Mouse (Mus musculus): ENCODE data around the gene Gm3646.

Gm3646 gene

DNA sequence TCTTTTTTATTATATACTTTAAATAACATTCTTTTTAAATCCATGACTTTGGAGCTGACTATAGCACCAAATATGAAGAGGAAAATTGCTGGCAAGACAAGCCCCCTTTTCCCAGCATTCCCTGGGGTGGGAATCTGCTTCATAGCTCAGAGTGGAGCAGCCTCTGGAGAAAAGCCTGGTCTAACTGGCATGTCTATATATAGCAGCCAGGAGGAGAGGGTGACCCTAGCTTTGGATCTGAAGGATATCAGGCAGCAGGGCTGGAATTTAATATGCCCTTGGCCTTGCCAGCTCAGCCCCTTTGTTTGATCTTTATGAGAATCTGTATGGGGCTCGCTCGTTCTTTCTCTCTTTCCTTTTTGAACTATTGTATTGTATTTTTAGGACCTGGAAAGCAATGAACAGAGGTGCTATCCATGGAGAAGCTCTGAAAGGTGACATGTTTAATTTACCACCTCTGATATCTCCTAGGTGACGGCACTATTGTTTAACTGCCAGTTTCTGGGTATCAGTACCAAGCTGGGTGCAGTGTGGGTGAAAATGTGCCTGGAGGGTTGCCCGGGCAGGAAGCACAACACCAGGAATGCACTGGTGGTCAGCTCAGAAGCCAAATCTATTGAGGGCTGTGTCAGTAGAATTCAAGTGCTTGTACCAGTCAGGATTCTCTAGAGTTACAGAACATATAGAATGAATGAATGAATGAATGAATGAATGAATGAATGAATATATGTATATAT, at the start of gene Gm3646:
Gene Gm3646, minus strand, starts transcription at position 90 of the 737 bp plus-strand sequence.
- no peak for DNase-seq (ENCODE audit: low read depth, low spot score)

DNA sequence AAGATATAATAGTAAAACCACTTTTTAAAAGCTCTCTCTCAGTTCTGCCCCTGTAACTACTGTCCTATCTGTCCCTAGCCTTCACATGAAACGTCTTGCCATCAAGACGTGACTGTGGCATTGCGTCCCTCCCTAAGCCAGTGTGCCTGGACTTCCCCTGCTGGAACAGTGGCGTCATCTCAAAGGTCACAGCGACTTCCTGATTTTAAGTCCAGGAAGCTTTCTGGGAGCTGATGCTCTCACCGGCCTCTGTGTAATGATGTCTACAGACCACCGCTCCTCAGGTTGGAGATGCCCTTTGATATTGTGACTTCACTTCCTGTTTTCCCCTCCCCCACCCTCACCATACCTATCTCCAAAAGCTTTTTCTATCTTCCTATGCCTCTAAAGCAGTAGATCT, 41.9 kb upstream of the Gm3646 start:
- DNase-seq (ENCODE audit: low read depth, low spot score), result no peak

DNA sequence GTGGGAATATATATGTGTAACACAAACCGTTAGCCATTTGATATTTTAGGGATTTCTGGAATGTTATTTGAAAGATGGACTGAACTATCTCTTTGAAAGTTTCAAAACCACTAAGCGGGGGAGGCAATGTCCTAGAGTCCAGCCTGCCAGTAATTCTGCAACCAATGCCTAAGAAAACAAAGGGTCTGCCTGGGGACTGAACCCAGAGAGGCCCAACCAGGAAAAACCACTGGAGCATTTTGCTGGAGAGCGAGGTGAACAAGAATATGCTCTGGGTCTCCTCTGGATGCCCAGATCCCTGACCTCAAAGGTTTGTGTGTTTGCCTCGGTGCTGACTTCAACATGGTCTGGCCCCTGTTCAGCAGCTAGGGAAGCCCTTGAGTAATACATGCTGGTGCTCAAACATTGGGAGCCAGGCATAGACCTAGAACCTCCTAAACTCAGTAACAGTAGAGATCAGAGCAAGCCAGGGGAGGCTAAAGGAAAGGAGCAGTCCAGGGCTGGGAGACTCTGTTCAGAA, 41.0 kb upstream of the Gm3646 start:
- no peak for DNase-seq (ENCODE audit: low read depth, low spot score)

DNA sequence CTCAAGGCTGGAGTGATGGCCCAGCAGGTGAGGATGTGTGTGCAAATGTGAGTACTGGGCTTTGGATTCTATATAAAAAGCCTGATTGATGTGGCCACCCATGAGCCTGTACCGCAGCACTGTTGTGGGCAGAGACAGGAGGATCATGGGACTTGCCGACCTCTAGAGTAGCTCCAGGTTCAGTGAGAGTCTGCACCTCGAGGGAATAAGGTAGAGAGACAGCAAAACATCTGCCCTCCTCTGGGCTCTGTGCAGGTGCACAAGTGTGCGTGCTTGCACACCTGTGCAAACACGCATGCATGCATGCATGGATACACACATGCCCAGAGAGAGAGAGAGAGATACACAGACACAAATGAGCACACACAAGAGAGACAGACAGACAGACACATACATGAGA, 38.2 kb upstream of the Gm3646 start:
- DNase-seq (ENCODE audit: low read depth, low spot score), result no peak

DNA sequence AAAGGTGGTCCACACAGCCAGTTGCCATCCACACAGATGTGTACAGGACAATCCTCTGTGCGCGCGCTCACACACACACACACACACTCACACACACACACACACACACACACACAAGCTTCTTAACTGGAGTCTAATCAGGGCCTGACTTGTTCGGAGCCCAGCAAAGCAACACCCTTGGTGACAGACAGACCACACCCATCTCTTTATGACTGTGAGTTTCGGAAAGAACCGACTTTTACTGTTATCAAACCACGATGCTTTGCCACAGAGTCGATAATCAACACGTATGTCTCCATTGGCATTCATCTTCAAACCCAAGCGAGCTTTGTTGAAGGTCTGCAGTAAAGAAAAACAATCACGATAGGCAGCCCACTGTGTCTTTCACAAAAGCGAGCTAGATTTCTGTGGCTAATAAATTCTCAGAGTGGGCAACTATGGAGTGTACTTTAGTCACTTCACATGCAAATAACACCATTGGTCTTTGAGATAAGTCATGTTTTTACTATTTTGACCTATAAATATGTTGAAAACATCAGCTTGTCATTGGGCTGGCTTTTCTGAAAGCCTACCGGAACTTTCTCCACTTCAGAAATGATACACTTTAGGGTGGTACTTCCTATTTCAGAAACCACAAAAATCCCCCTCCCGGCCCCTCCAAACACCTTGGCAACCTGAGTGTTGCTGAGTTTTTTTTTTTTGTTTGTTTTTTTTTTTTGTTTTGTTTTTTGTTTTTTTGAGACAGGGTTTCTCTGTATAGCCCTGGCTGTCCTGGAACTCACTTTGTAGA, 37.3 kb upstream of the Gm3646 start:
- DNase-seq (ENCODE audit: low read depth, low spot score), result no peak

DNA sequence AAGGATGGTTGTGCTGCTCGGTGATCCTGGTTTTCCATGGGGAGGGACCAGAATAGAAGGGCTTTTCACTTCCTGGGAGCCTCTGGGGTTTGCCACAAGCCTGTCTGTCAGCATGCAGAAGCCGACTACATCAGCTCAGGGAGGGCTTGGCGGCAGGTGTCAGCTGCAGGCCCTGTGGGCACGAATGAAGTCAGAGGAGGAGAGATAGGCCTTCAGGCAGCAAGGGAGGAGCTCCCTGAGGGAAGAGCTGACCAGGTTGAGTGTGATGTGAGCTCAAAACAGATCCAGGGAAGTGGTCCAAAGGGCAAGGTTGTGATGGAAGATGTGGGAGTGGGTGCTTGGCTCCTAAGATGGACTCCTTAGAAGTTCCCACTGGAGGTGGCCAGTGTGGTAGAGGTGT, 35.7 kb upstream of the Gm3646 start:
- no peak for DNase-seq (ENCODE audit: low read depth, low spot score)

DNA sequence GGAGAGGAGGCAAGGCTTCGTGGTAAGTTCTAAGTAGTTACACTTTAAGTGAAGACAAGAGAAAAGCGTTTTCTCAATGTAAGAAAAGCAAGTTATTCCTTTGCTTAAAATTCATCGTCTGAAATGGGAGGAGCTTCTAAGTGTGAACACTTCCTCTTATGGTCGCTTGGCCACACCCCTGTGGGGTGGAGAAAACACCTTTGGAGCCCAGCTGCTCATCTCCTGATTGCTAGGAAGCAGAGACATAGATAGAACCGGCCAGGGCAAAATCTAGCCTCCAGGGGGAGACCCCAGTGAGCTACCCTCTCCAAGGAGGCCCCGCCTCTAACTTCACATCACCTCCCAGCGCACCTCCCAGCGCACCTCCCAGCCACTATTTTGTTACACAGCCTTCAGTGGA, 34.7 kb upstream of the Gm3646 start:
- peak; percentile 25 for DNase-seq (ENCODE audit: low read depth, low spot score)

DNA sequence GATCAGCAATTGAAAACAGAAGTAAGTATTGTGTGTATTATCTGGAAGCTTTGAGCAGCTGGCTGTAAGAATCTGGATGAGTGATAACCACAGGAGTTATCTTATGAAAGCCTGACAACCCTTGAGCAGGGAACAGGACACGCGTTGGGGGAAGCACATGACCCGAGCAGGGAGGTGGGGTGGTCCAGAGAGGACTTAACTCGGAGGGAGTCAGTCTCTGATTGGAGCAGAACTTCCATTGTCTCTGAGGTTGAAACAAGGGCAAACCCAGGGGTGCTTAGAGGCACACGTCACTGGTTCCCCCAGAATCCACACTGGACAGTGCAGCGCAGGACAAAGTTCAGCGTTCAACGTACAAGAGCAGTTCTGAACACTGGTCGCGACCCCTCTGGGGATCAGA, 34.1 kb upstream of the Gm3646 start:
- no peak for DNase-seq (ENCODE audit: low read depth, low spot score)

DNA sequence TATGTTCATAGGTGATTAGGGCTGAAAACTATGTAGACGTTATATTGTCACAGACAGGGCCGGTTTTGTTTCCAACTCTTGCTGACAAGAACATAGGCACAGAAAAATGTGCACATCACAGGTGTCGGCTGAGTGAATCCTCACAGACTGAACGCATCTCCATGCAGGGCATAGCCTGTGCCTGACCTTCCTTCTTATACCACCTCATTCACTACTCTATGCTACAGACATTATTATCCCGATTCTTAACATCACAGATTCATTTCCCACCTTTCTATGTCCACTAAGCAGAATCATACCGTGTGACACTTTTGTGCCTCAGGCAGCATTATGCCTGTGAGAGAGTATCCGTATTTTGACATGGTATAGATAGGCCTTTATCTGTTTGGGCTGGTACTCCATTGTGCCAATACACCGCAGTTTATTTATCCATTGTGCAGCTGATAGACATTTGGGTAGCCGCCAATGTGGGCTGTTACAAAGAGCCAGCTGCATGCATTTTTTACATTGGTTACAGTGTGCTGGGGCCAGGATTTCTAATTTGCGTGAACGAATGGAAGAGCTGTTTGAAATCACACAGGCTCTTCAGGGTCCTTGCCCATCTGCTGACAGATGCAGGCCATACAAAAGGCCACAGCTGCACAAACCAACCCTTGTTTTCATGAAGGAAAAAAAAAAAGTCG, 33.5 kb upstream of the Gm3646 start:
- no peak for DNase-seq (ENCODE audit: low read depth, low spot score)

DNA sequence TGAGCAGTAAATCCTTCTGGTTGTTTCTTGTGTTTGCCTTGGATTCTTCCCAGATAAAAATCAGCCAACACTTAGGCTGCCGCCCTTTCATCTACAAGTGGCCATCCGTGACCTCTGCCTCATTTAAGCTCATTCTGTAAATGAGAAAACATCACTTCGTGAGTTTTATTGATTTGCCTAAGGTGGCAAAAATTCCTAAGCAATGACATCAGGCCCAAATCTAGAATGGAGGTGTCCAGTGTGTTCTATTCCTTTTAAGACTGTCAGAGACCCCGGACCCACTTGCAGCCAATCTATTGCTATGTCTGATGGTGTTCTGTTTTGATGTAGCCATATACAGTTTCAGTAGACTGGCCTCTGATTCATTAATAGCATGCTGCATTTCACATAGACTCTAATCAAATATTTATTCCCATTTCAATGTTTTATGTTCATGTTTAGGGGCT, 26.5 kb upstream of the Gm3646 start:
- DNase-seq (ENCODE audit: low read depth, low spot score), result no peak

DNA sequence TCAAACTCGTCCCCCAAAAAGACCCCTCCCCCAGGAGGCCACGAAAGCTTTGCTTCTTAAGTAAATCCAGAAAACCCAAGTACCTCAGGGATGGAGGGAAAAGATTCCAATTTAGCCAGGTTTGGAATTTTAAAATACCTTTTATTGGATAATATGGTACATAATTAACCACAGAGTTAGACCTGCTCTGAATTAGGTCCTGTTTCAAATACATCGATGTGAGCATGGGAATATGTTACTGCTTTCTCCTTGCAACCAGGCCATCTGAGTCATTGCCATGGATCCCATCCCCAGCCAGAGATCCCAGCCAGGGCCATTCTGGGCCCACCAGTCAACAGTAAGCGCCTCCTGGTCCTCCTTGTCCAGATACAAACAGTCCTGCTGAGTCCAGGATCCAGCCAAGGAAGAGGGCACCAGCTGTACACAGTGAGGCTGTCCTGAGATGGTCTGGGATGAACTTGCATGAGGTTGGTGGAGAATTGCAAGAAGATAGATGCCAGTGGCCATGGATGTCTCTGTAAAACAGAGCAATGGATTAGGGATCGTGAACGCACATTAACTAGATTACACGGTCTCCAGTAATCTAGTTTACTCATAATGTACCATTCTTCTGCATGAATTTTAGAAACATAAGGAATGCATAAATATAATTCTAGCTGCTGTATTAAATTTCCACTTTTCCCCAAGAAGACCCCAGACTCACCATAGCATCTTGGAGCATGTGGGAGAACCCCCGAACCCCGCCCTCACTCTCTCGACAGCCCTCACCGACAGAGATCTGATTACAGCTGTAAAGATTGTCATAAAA, 25.9 kb upstream of the Gm3646 start:
- DNase-seq (ENCODE audit: low read depth, low spot score), result no peak

DNA sequence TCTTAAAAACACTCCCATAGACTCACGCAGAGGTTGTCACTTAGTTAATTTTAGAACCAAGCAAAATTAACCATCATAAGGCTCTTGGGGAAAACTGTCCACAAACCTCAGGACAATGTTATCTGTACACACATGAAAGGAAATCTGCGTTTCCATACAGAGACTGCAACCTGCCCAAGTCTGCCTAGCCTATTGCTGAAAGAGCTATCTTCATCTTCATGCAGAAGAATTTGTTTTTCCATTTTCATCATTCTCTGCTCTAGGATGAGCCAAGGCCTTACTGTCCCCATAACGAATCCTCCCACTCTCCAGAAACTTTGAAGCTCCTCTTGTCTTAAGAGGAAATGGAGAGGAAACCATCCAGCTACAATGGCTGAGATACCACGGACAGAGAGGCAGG, 19.8 kb upstream of the Gm3646 start:
- no peak for DNase-seq (ENCODE audit: low read depth, low spot score)

DNA sequence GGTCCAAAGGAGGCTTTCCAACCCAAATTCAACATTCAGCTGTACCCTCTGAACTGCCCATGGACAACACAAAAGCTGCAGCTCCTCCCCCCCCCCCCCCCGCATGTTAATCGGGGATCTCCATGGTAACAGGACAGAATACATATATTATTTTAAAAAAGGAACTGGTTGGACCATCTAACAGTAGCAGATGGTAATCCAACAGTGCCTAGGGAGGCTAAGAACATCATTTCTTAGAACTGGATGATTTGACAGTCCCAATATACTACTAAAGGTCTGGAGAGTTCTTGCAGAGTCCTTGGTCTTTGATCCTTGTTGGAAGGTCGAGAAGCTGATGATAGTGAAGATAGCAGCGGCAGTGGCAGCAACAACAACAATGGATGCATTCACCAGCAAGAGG, 19.1 kb upstream of the Gm3646 start:
- no peak for DNase-seq (ENCODE audit: low read depth, low spot score)

DNA sequence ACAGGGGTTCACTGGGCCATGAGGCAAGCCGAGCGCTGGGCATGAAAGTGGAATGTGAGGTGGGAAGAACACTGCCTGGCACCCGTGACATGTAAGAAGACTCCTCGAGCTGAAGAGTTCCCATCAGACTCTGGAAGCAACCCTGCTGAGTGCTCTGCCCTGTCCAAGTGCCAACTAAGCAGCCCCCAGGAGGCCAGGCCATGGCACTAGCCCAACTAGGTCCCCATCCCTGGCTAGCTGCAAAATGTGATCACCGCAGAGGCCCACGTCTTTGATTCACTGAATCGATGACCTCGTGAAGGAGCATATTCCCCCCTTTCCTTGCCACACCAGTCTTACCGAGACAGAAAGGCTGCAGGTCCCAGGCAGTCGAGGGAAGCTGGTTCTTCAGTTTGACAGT, 14.5 kb upstream of the Gm3646 start:
- DNase-seq (ENCODE audit: low read depth, low spot score), result no peak

DNA sequence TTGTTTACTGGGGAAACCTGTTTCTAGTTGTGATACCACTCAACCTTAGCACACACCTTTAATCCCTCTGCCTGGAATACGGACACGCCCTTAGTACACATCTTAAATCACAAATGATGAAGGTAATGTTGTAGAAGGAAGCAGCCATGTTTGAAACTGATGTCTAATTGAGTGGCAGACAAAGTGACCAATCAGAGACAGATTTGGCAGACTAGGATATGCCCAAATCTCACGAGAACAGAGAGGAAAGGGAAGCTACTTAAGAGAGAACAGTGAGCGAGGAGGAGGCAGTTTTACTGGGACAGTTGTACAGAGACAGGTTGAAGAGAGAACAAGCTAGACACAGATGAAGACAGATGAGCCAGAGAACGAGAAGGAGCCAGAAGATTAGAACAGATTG, 10.6 kb upstream of the Gm3646 start:
- DNase-seq (ENCODE audit: low read depth, low spot score), result peak; percentile 57

DNA sequence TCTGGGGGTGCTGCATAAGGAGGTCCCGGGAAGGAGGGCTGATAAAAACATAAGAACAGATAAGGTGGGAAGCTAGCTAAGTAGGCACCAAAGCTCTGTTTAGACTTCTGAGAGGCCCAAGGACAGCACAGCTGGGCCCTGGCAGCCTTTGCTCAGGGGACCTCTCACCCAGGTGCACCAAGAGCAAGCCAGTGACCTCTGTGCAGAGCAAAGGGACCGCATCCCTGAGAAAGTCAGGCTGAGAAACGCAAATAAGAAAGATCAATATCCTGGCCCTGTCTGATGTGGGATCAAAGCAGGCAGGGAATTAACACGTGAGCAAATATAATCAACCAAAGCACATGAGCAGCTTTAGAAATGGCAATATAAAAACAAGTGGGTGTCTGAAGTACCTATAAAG, 7.9 kb upstream of the Gm3646 start:
- no peak for DNase-seq (ENCODE audit: low read depth, low spot score)

DNA sequence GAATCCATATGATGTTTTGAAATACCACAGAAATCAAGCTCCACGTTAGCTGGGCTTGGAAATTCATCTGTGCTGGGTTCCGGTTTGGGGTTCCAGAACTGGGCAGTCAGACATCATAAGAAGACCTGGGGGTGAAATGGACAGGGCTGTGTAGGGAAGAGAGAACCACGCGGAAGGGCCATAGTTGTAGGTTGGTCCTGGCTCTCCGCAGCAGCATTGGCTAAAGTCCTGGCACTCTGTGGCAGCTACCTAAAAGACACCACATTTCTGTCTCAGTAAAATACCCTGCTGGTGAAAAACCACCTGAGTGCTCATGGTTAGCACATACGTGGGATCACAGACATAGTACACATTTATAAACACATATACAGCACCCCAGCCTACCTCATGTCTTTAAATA, 343 bp downstream of the Gm3646 start:
- no peak for DNase-seq (ENCODE audit: low read depth, low spot score)

DNA sequence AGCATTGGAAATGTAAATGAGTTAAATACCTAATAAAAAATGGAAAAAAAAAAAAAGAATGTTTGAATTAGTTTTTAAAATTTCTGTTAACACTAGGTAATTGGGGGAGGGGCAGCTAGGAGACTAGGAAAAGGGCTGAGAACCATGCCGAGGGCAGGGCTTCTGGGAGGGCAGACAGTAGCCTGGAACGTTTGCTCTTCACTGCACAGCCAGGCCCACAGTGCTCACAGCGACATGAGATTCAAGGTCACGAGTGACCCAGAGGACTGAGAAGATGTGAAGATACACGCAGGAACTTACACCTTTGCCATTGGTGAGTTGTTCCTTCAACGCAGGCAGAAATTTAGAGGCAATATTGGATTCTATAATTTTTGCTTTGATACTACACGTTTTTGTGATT, 2.2 kb downstream of the Gm3646 start:
- no peak for DNase-seq (ENCODE audit: low read depth, low spot score)

DNA sequence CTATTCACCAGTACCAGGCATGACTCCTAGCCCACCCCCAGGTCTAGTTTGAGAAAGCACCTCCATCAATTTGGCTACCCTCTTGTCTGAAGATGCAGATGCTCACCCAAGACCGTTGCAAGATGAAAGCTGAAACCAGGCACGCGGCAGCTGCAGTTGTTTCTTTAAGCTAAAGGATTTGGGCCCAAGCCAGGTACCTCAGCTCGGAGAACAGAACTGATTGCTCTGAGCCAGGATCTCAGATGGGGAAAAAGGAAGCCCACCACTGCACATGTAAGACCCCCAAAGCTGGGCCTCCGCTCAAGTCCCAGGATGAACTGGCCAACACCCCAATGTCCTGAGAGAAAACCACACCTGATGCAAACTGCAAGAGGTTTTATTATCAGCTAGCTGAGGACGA, 7.6 kb downstream of the Gm3646 start:
- DNase-seq (ENCODE audit: low read depth, low spot score), result no peak

DNA sequence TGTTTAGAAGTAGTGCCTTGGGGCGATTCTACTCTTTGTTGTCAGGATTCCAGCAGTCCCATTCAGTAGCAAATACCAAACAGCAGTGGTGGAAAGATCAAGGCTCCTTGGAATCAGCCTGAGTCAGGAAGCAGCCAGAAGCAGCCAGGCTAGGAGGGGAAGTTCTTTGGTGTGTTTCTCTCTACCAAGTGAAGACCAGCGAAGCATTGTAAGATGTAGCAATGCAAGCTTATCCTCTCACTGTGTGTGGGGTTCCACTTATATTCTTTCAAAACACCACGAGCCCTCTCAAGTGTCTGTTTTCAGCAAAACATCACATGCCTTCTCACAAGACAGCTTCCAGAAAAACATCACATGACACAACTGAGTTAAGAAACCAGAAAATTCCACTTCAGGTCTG, 8.4 kb downstream of the Gm3646 start:
- DNase-seq (ENCODE audit: low read depth, low spot score), result peak; percentile 42

DNA sequence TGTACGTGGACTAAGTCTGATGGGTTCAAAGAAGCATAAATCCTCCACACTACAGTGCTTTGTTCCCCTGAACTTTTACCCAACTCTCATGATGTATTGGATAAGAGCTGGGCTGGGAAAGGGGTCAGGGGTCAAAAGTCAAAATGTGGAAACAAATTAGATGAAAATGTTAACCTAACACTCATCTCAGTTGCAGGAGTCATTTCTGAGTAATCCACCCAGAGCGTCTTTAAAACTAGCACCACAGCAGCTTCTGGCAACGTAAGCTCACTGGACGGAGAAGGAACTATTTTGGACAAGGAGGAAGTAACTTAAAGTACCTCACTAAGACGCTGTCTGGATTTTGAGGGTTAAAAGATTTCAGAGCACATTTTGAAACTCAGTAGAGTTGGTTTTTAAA, 20.5 kb downstream of the Gm3646 start:
- no peak for DNase-seq (ENCODE audit: low read depth, low spot score)

DNA sequence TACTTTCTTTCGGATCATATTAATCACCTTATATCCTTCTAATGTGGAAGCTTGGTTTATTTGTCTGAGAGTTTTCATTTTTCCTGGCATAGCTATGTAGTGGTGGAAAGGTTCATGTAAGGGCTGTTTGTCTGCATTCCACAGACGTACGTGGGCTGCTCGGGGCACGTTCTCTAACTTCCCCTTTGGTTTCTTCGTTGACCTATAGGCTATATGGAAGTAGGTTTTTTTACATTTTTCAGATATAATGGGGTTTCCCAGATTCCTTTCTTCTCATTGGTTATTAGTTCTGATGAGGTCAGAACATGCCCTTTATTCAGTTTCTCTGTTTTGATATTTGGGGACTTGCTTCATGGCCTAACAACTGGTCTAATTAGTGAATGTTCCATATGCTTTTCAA, 23.3 kb downstream of the Gm3646 start:
- DNase-seq (ENCODE audit: low read depth, low spot score), result no peak
